Mouse (Mus musculus): ENCODE data around the gene Hnrnpk. TPM values are rescaled to one million over a fixed set of nuclear protein-coding genes. Genes with fewer than 3 reads are reported as not detected.
"Not testable (repeated sequence)": the region's sequence is repeated elsewhere in the genome, so short reads cannot be mapped to it uniquely, and the experiment has no call there.

Gene Hnrnpk
- polyA plus RNA-seq (2015; fragmentation: Nextera tagmentation; extraction: Ambion mirVana), result 2,271 and 2,276 TPM in 2 replicates

DNA sequence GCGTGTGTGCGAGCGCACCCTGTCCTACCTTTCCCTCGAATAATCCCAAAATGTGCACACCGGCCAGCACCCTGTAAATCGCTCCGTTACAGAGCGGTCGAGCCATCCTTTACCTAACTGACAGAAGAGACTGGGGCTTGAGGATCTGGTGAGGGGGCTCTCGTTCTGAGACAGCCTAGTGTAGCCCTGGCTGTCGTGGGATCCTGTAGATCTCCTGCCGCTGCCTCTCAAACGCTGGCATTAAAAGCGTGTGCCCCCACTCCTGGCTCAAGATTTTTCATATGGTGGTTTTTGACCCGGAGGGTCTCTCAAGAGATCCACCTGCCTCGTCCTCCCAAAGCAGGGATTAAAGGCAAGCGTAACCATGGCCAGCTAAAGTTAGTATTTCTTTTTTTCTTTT is at the start of gene Hnrnpk:
Gene Hnrnpk (minus strand): TSS at position 101 of the 400 bp plus-strand sequence.
- Histone ChIP-seq H3K9ac (peak within 1 kb of the TSS; percentile 100), H3K4me2 (peak within 1 kb of the TSS; percentile 59), H3K27ac (peak within 1 kb of the TSS; percentile 100), H3K4me3 (peak within 1 kb of the TSS; percentile 99), H3K4me1 (peaks cover 17% of the 10 kb centered on the region)
- not testable (repeated sequence) for H3K36me3 ChIP-seq (ENCODE audit: poor library complexity, severe bottlenecking); ATAC-seq; H3K9me3 ChIP-seq (replicated peaks); H3K27me3 ChIP-seq
- 6% methylated on average over 16 of the region's 17 CpGs for WGBS

DNA sequence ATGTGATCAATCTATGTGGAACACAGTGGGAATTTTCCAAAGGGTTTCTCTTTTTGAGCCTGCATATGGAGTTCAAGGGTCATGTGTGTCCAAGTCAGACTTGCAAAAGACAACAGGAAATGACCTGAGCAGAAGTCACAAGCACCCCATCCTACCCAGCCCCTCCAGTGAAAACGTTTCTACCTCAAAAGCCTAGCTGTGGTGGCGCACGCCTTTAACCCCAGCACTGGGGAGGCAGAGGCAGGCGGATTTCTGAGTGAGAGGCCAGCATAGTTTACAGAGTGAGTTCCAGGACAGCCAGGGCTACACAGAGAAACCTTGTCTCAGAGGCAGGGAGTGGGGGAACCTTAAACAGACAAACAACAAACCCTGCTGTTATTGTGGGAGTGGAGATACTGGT is 49.1 kb upstream of the Hnrnpk start:
- 73% methylated on average over 4 of the region's 4 CpGs for WGBS
- Histone ChIP-seq H3K4me2 (no peak overlapping the region), H3K27ac (no peak overlapping the region), H3K9me3 (replicated peaks) (no peaks in the 10 kb centered on the region), H3K27me3 (peaks cover 40% of the 10 kb centered on the region), H3K4me1 (peaks cover 25% of the 10 kb centered on the region), H3K36me3 (ENCODE audit: poor library complexity, severe bottlenecking) (no peaks in the 10 kb centered on the region), H3K4me3 (no peak overlapping the region), H3K9ac (no peak overlapping the region)
- ATAC-seq, result no peak

DNA sequence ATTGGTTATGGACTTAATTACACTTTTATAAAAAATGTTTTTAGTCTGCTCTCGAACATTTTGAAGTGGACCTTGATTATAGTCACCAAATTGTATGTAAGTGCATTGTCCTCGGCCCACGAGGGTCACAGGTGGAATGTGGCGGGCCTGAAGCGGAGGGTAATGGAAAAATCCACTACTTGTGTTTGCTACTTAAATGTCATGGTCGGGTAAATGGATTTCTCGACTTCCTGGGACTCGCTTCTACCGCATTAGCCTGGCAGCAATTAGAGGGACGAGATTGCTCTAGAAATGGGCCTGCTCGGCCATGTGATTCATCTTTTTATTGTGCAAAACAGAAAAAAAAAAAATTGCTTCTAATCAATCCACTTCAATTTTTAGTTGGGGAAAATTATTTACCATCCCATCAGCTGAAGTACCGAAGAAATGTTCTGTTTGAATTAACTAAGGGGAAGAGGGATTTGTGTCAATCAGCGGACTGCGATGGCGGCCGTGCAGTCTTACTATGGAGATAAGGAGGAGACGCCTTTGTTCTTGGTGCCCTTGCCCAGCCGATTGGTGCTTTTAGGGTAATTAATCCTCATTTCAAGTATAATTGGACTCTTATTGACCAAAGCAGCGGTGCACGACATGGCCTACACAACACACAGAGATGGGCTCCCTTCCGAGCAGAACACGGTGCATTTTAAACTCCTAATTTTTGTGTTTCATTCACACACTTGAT is 47.5 kb upstream of the Hnrnpk start:
- Histone ChIP-seq H3K9me3 (replicated peaks) (no peaks in the 10 kb centered on the region), H3K27me3 (peaks cover 38% of the 10 kb centered on the region), H3K4me1 (peaks cover 25% of the 10 kb centered on the region), H3K4me3 (no peak overlapping the region), H3K27ac (no peak overlapping the region), H3K36me3 (ENCODE audit: poor library complexity, severe bottlenecking) (no peaks in the 10 kb centered on the region), H3K4me2 (peak overlapping the region; percentile 30), H3K9ac (no peak overlapping the region)
- ATAC-seq, result peak; percentile 36; the same call in 1 of the 2 replicates
- 20% methylated on average over 22 of the region's 22 CpGs for WGBS

DNA sequence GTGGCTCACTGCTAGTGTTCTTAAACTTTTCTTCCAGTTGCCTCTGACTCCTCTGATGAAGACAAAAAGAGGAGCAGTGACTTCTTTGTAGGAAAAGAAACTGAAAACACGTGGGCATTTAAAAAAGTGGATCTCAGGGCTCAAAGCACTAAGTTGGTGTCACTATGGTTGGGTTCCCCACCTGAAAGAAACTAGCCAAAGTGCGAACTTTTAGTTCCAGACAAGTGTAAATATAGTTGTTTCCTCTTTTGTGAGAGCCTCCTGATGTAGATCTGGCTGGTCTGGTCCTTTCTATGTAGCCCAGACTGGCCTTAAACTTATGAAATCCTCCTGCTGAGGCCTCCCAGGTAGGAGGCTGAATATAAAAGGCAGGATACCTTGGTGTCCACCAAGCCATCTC is 43.4 kb upstream of the Hnrnpk start:
- no peak overlapping the region for H3K9ac ChIP-seq
- peaks cover 5% of the 10 kb centered on the region; the same call in 1 of the 2 replicates for H3K27me3 ChIP-seq
- H3K4me3 ChIP-seq, result no peak overlapping the region
- peaks cover 27% of the 10 kb centered on the region for H3K4me1 ChIP-seq
- H3K27ac ChIP-seq, result no peak overlapping the region
- ATAC-seq, result no peak
- no peaks in the 10 kb centered on the region for H3K9me3 ChIP-seq (replicated peaks)
- H3K4me2 ChIP-seq, result no peak overlapping the region
- 74% methylated on average over 2 of the region's 2 CpGs for WGBS
- no peaks in the 10 kb centered on the region for H3K36me3 ChIP-seq (ENCODE audit: poor library complexity, severe bottlenecking)

DNA sequence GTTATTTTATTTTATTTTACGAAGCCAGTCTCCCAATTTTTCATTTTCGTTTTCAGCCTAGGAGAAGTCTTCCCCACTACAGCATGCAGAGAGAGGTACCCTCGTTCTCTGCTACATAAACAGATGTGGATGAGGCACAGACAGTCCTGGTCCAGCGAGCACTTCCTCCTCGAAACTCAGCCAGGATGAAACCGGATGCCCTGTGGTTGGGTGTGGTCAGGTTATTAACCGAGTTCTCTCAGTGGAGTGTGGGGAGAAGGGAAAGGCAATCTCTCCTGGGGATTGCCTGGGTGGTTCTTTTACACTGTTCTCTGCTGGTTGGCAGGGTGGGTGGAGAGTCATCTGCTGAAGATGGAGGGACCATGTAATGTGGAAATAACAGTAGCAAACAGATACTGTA is 40.6 kb upstream of the Hnrnpk start:
- H3K4me3 ChIP-seq, result no peak overlapping the region
- no peak for ATAC-seq
- no peak overlapping the region for H3K4me2 ChIP-seq
- no peaks in the 10 kb centered on the region for H3K27me3 ChIP-seq
- peaks cover 6% of the 10 kb centered on the region; the same call in 1 of the 2 replicates for H3K4me1 ChIP-seq
- no peaks in the 10 kb centered on the region for H3K9me3 ChIP-seq (replicated peaks)
- no peak overlapping the region; the same call in 1 of the 2 replicates for H3K27ac ChIP-seq
- no peak overlapping the region for H3K9ac ChIP-seq
- 77% methylated on average over 7 of the region's 7 CpGs for WGBS
- H3K36me3 ChIP-seq (ENCODE audit: poor library complexity, severe bottlenecking), result no peaks in the 10 kb centered on the region

DNA sequence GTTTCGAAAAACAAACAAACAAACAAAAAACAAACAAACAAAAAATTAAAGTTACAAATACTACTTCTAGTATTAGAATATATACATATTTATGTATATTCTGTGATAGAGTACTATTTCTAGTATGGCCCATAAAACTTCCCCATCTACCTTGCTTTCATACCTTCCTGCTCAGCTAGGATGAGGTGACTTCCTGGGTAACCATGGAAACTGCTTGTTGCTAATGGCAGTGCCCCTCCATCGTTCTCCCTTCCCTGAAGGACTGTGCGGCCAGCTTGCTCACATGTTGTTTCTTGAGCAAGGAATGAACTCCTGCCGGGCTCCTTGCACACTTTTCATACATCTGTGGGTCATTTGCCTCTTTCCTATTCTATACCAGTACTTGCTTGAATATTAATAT is 40.2 kb upstream of the Hnrnpk start:
- Histone ChIP-seq H3K36me3 (ENCODE audit: poor library complexity, severe bottlenecking) (no peaks in the 10 kb centered on the region), H3K4me2 (no peak overlapping the region), H3K9me3 (replicated peaks) (no peaks in the 10 kb centered on the region), H3K27me3 (no peaks in the 10 kb centered on the region), H3K4me1 (peaks cover 8% of the 10 kb centered on the region; the same call in 1 of the 2 replicates), H3K9ac (no peak overlapping the region), H3K4me3 (no peak overlapping the region), H3K27ac (no peak overlapping the region)
- ATAC-seq, result no peak
- 73% methylated on average over 4 of the region's 4 CpGs for WGBS

DNA sequence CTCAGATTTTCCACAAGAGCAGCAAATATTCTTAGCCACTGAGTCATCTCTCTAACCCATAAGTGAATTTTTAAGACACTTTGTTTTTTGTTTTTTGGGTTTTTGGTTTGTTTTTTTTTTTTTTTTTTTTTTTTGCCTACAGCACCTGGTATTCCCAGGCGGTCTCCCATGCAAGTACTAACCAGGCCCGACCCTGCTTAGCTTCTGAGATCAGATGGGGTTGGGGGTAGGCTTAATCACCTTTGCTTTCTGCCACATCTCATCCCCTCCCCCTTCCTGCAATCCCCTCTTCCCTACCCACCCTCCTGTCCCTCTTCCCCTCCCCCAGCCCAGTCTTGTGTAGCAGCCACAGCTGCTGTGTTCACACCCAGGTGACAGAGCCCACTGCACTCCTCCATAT is 36.6 kb upstream of the Hnrnpk start:
- H3K4me2 ChIP-seq, result no peak overlapping the region
- no peaks in the 10 kb centered on the region for H3K9me3 ChIP-seq (replicated peaks)
- H3K4me3 ChIP-seq, result no peak overlapping the region
- no peak overlapping the region for H3K27ac ChIP-seq
- 58% methylated on average over 2 of the region's 2 CpGs for WGBS
- peaks cover 11% of the 10 kb centered on the region; the same call in 1 of the 2 replicates for H3K4me1 ChIP-seq
- no peaks in the 10 kb centered on the region for H3K27me3 ChIP-seq
- no peak overlapping the region for H3K9ac ChIP-seq
- no peaks in the 10 kb centered on the region for H3K36me3 ChIP-seq (ENCODE audit: poor library complexity, severe bottlenecking)
- no peak; the same call in 1 of the 2 replicates for ATAC-seq

DNA sequence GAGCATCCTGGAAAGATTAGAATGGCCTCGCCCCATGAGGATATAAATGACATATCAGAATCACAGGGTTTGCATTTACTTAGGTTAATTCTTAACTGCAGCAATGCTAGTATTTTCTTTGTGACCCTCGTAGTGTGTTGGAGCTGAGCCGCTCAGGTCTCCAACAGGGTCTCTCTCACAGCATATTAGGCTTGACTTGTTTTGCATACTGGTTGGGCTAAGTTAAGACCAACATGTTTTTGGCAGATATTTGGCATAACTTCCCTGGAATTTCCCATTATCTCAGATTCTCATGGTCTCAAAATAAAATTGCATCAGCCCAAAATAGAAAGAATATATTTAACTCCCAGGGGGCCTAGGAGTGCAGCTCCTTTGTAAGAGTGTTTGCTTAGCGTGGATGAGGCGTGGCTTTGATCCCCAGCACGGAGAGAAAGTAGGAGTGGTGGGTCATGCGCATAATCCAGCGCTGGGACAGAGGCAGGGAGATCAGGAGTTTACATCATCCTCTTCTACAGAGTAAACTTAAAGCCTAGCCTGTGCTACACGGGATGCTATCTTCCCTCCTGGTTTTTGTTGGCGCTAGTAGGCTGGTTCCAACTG is 20.0 kb upstream of the Hnrnpk start:
- no peak overlapping the region for H3K4me3 ChIP-seq
- H3K9ac ChIP-seq, result no peak overlapping the region
- WGBS, result 71% methylated on average over 10 of the region's 10 CpGs
- no peaks in the 10 kb centered on the region for H3K36me3 ChIP-seq (ENCODE audit: poor library complexity, severe bottlenecking)
- no peak overlapping the region for H3K4me2 ChIP-seq
- H3K27me3 ChIP-seq, result no peaks in the 10 kb centered on the region
- no peak for ATAC-seq
- H3K9me3 ChIP-seq (replicated peaks), result no peaks in the 10 kb centered on the region
- H3K27ac ChIP-seq, result no peak overlapping the region
- H3K4me1 ChIP-seq, result no peaks in the 10 kb centered on the region

DNA sequence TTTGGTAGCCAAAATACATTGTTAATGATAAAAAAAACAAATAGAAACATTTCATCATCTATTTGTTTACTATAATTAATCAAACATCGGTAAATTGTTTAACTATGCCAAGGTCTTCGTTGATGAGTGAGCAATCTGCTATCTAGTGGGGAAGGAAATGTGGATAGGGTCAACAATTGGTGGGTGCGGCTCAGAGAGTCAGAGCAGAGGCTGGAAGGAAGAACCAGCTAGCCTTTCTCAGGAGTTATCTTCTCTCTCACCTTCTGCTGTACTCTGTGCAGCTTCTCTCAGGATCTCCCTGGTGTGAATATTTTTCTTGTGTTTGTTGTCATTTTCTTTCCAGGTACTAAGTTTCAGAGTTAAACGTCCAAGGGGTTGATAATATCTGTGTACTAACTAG is 19.1 kb upstream of the Hnrnpk start:
- Histone ChIP-seq H3K4me2 (no peak overlapping the region), H3K9me3 (replicated peaks) (no peaks in the 10 kb centered on the region), H3K27me3 (no peaks in the 10 kb centered on the region), H3K4me3 (no peak overlapping the region), H3K27ac (no peak overlapping the region), H3K36me3 (ENCODE audit: poor library complexity, severe bottlenecking) (no peaks in the 10 kb centered on the region), H3K9ac (no peak overlapping the region), H3K4me1 (no peaks in the 10 kb centered on the region)
- WGBS, result 87% methylated on average over 4 of the region's 4 CpGs
- ATAC-seq, result no peak

DNA sequence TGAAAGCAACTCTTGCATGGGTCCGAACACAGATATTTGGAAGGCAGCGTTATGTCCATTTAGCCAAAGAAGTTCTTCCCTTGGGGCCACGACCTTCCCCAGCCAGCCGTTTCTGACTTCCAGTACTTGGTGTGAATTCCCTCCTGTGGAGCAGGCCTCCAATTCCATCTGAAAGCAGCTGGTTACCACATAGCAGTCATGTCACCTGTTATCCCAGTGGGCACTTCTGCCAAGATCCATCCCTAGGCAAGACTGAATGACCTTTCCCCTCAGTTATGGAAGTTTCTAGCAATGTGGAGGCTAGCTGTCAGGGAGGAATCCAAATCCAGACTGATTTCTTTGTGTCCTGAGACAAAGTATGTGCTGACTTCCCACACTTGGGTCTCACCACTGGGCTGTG is 17.9 kb upstream of the Hnrnpk start:
- no peaks in the 10 kb centered on the region for H3K27me3 ChIP-seq
- no peaks in the 10 kb centered on the region for H3K9me3 ChIP-seq (replicated peaks)
- H3K4me3 ChIP-seq, result no peak overlapping the region
- ATAC-seq, result no peak
- WGBS, result 83% methylated on average over 4 of the region's 4 CpGs
- H3K4me2 ChIP-seq, result no peak overlapping the region
- no peak overlapping the region for H3K27ac ChIP-seq
- no peak overlapping the region for H3K9ac ChIP-seq
- no peaks in the 10 kb centered on the region for H3K4me1 ChIP-seq
- H3K36me3 ChIP-seq (ENCODE audit: poor library complexity, severe bottlenecking), result no peaks in the 10 kb centered on the region

DNA sequence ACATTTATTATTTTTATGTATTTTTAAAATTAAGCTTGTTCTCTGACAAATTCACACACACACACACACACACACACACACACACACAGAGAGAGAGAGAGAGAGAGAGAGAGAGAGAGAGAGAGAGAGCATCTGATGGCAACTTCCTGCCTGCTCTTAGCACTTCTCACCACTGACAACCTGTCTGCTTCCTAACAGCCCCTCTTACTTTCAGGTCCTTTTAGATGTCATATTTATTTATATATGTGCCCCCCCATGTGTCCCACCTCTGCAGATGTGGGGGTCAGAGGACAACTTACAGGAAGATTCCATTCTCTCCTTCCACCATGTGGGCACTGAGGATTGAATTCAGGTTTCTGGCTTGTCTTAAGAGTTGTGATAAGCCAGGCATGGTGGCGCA is 16.1 kb upstream of the Hnrnpk start:
- no peak overlapping the region for H3K9ac ChIP-seq
- H3K4me1 ChIP-seq, result no peaks in the 10 kb centered on the region
- no peak overlapping the region for H3K4me3 ChIP-seq
- H3K9me3 ChIP-seq (replicated peaks), result no peaks in the 10 kb centered on the region
- H3K27ac ChIP-seq, result no peak overlapping the region
- WGBS, result 100% methylated on average over 1 of the region's 1 CpGs
- no peaks in the 10 kb centered on the region for H3K27me3 ChIP-seq
- ATAC-seq, result no peak
- H3K4me2 ChIP-seq, result no peak overlapping the region
- H3K36me3 ChIP-seq (ENCODE audit: poor library complexity, severe bottlenecking), result no peaks in the 10 kb centered on the region

DNA sequence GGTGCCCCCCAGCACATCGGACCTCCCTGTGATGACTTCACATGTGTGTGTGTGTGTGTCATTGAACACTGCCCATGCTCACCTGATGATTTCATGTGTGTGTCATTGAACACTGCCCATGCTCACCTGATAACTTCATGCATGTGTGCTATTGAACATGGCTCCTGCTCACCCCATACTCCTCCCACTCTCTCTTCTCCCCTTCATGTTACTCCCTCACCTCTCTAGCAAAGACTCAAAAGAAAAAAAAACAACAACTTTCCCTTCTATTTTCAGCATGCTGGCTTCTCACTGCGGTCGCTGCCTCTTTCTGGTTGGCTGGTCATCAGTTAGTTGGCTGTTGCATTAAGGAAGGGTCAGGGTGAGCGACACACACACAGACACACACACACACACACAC is 15.5 kb upstream of the Hnrnpk start:
- no peaks in the 10 kb centered on the region for H3K4me1 ChIP-seq
- no peak overlapping the region for H3K9ac ChIP-seq
- H3K27me3 ChIP-seq, result no peaks in the 10 kb centered on the region
- H3K4me3 ChIP-seq, result no peak overlapping the region
- ATAC-seq, result no peak
- H3K4me2 ChIP-seq, result no peak overlapping the region
- 89% methylated on average over 4 of the region's 4 CpGs for WGBS
- H3K36me3 ChIP-seq (ENCODE audit: poor library complexity, severe bottlenecking), result no peaks in the 10 kb centered on the region
- H3K27ac ChIP-seq, result no peak overlapping the region
- no peaks in the 10 kb centered on the region for H3K9me3 ChIP-seq (replicated peaks)
